Mouse (Mus musculus): ENCODE measurements at regions not wholly inside any gene's neighbourhood (a gene's known extent, or its start where the extent isn't known, plus 50 kb on each side); places are given as distances from the start of the nearest gene placed in this dataset.

GRCm38 (mm10) chr5:115790436-115790835, 54.6 kb upstream of the Cit start:
- Histone ChIP-seq H3K27ac (ENCODE audit: low read depth, low read length) (0 out of 2 replicates have a peak overlapping the region, but pooled peaks have one; percentile 44), H3K4me1 (ENCODE audit: insufficient read depth, low read length) (no peaks in the 10 kb centered on the region), H3K9ac (replicated peaks; ENCODE audit: low read length, poor library complexity, severe bottlenecking) (no peak overlapping the region), H3K4me2 (ENCODE audit: low read depth, low read length, poor library complexity, severe bottlenecking) (no peak overlapping the region), H3K27me3 (ENCODE audit: insufficient read depth, low read length) (no peaks in the 10 kb centered on the region), H3K9me3 (ENCODE audit: low read length) (no peaks in the 10 kb centered on the region), H3K4me3 (ENCODE audit: low read depth, low read length) (no peak overlapping the region), H3K36me3 (ENCODE audit: insufficient read depth, low read length) (no peaks in the 10 kb centered on the region)
- peak; percentile 98 for TF ChIP-seq CTCF (IDR thresholded peaks at IDR 0.05)
- ATAC-seq (ENCODE audit: low FRiP score) (no peak), DNase-seq (ENCODE audit: low spot score) (peak; percentile 85)
- 10% methylated on average over 3 of the region's 3 CpGs for WGBS

Measured in midbrain, postnatal 0 days (tissue).